Mouse (Mus musculus) intestine, postnatal 0 days (tissue): ENCODE results near the gene Map4k5. TPM values are rescaled to one million over a fixed set of nuclear protein-coding genes. Genes with fewer than 3 reads are reported as not detected.

Source experiments
- ATAC-seq: fragments of 200-750 bp; cut with Nextera tagmentation; 2 replicates; pipeline ENCODE4 v1.8.0; 2017; ENCODE audit warnings: mild to moderate bottlenecking, moderate TSS enrichment, moderate library complexity
- H3K27ac ChIP-seq: fragments of 300-500 bp; sonication (generic); 2 replicates; pipeline ENCODE4 v1.5.1; 2014; ENCODE audit warnings: mild to moderate bottlenecking, low read depth, low read length, moderate library complexity
- H3K27me3 ChIP-seq: fragments of 300-500 bp; sonication (generic); replicated peaks from 2 replicates; pipeline ENCODE4 v1.6.1; 2014; ENCODE audit warnings: low read length, mixed read lengths; ENCODE audit not compliant: control insufficient read depth, insufficient read depth
- H3K36me3 ChIP-seq: fragments of 300-500 bp; sonication (generic); 2 replicates; pipeline ENCODE4 v1.6.1; 2014; ENCODE audit warnings: mild to moderate bottlenecking, moderate library complexity; ENCODE audit not compliant: control insufficient read depth, insufficient read depth
- H3K4me1 ChIP-seq: fragments of 300-500 bp; sonication (generic); replicated peaks from 2 replicates; pipeline ENCODE4 v1.6.1; 2014; ENCODE audit warnings: antibody characterized with exemption, low read length, mixed read lengths; ENCODE audit not compliant: control insufficient read depth, insufficient read depth
- H3K4me2 ChIP-seq: fragments of 300-500 bp; sonication (generic); replicated peaks from 2 replicates; pipeline ENCODE4 v1.6.1; 2014; ENCODE audit warnings: low read depth, mild to moderate bottlenecking, moderate library complexity
- H3K4me3 ChIP-seq: fragments of 300-500 bp; sonication (generic); 2 replicates; pipeline ENCODE4 v1.5.1; 2014; ENCODE audit warnings: low read depth, low read length
- H3K9ac ChIP-seq: fragments of 300-500 bp; sonication (generic); 2 replicates; pipeline ENCODE4 v1.6.1; 2014; ENCODE audit warnings: mild to moderate bottlenecking, low read depth, low read length
- H3K9me3 ChIP-seq: fragments of 300-500 bp; sonication (generic); 2 replicates; pipeline ENCODE4 v1.6.1; 2016; ENCODE audit warnings: mixed run types; ENCODE audit not compliant: control insufficient read depth
- CTCF ChIP-seq: sonication (generic); IDR thresholded peaks from 2 replicates; pipeline ENCODE4 v1.5.1; 2016; ENCODE audit warnings: low read depth, mild to moderate bottlenecking, control low read depth, antibody characterized with exemption, moderate library complexity
- WGBS: fragments of 180-500 bp; shearing (Covaris S2); extraction: QIAGEN DNeasy Blood & Tissue Kit; methylation state at CpG from one replicate; pipeline ENCODE4 v1.1.7; 2014; 5-methylcytosine and 5-hydroxymethylcytosine counted together
- polyA plus RNA-seq: library from polyadenylated mRNA; unstranded; fragments of >200 nt; fragmentation: Nextera tagmentation; extraction: Ambion mirVana; gene quantifications from 2 replicates; pipeline ENCODE4 v1.2.1, GENCODE M21; 2015

Map4k5 gene
- polyA plus RNA-seq, 1 experiment from 2014 or later: 9.9 TPM

- Histone ChIP-seq H3K4me3 (no peak overlapping the region), H3K4me2 (no peak overlapping the region), H3K9ac (no peak overlapping the region), H3K9me3 (no peaks in the 10 kb centered on the region), H3K27ac (no peak overlapping the region), H3K36me3 (no peaks in the 10 kb centered on the region), H3K27me3 (no peaks in the 10 kb centered on the region), H3K4me1 (0 out of 2 replicates have a peak, but pooled peaks cover 3% of the 10 kb centered on the region)
- no peak for ATAC-seq
- 66% methylated on average over 9 of the region's 9 CpGs for WGBS
- no peak for TF ChIP-seq CTCF
These were observed 125.3 kb downstream of the Map4k5 start for GRCm38 (mm10) chr12:69767476-69768258.

DNA sequence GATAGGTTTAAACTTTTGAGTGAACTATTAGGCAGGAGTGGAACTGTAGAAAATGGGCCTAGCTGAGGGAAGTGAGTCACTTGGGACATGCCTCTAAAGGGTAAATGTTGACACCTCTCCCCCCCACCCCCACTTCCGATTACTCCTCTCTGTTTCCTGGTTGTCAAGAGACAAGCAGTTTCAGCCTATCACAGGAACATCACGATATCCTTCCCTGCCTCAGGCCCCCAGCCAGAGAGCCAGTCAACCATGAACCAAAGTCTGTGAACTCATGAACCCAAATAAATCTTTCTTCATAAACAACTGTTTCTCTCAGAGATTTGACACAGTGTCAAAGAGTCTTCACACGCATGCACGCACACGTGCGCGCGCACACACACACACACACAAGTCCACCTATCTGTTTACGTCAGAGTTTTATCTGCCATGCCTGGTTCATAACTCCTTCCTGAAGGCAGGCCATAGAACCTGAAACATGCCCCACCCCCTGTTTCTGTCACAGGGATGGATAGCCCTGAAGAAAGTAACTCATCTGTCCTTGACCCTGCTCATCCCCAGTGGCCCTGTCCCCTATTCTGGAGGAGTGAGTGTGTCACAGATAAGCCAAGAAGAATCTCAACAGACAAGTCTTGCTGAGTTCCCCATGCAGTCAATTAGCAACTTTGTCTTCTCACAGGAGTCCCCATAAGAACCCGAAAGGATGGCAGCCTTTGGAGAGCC, 126.7 kb downstream of the Map4k5 start:
- WGBS: 71% methylated on average over 10 of the region's 10 CpGs

GRCm38 (mm10) chr12:69765543-69765942, 127.5 kb downstream of the Map4k5 start:
- H3K4me2 ChIP-seq: no peak overlapping the region
- ATAC-seq: no peak
- no peaks in the 10 kb centered on the region for H3K36me3 ChIP-seq
- no peak for TF ChIP-seq CTCF
- no peak overlapping the region for H3K27ac ChIP-seq
- H3K4me3 ChIP-seq: no peak overlapping the region
- no peak overlapping the region for H3K9ac ChIP-seq
- H3K27me3 ChIP-seq: no peaks in the 10 kb centered on the region
- 0 out of 2 replicates have a peak, but pooled peaks cover 3% of the 10 kb centered on the region for H3K4me1 ChIP-seq
- H3K9me3 ChIP-seq: no peaks in the 10 kb centered on the region
- WGBS: 60% methylated on average over 9 of the region's 9 CpGs

More for the DNA sequence above, 126.7 kb downstream of the Map4k5 start:
- Histone ChIP-seq H3K9ac (no peak overlapping the region), H3K9me3 (no peaks in the 10 kb centered on the region), H3K27me3 (no peaks in the 10 kb centered on the region), H3K4me2 (no peak overlapping the region), H3K4me1 (0 out of 2 replicates have a peak, but pooled peaks cover 3% of the 10 kb centered on the region), H3K36me3 (no peaks in the 10 kb centered on the region), H3K27ac (no peak overlapping the region), H3K4me3 (no peak overlapping the region)
- ATAC-seq: peak; percentile 25; the same call in 1 of the 2 replicates
- TF ChIP-seq CTCF: no peak

DNA sequence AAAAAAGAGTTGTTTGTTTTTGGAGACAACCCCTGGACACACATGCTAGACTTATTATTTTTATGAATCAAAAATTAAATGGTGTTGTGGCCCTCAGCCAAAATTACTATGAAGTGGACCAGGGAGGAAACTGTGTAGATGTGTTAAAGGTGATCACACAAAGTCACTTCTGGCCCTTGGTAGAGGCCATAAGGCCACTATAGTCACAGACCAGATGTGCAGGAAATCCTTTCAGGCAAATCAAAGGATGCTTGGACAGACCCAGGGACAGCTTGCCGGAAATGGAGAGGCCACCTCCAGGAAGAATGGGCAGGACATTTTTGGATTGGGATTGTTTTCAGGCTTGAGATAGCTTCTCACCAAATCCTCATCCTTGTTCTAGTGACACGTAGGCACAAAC, 131.4 kb downstream of the Map4k5 start:
- no peak overlapping the region for H3K4me3 ChIP-seq
- H3K27me3 ChIP-seq: no peaks in the 10 kb centered on the region
- no peak for TF ChIP-seq CTCF
- no peak for ATAC-seq
- no peak overlapping the region for H3K9ac ChIP-seq
- H3K4me2 ChIP-seq: no peak overlapping the region
- no peak overlapping the region for H3K27ac ChIP-seq
- no peaks in the 10 kb centered on the region for H3K36me3 ChIP-seq
- no peaks in the 10 kb centered on the region for H3K9me3 ChIP-seq
- 62% methylated on average over 2 of the region's 2 CpGs for WGBS
- H3K4me1 ChIP-seq: peaks cover 7% of the 10 kb centered on the region; the same call in 1 of the 2 replicates

DNA sequence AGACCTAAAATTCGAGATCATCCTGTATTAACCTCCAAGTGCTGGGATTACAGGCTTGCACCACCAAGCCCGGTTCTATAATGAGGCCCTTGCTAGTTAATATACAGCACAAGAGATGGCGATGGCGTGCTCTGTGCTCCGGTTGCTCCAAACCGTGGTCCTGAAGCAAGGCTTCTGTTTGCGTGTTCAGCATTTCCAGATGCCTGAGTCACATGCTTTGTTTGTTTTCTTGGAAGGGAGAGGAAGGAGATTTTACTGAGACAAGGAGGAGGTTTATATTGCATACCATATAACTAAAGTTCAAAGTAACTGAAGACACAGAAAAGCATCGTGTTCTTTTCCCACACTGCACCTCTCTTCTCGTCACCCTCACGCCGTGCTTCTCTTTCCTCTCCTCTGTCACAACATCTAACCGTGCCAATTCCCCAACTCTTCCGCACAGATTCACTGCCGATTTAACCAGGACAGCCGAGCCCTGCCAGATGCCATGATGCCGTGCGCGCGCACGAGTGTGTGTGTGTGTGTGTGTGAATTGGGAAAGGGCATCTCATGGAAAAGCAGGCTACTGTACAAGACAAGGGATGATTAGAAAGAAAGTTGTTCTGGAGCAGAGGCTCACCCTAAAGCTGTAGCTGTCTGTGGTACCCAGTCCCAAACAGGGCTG, 132.1 kb downstream of the Map4k5 start:
- WGBS: 62% methylated on average over 20 of the region's 20 CpGs
- ATAC-seq: no peak

GRCm38 (mm10) chr12:69760014-69760413, 133.0 kb downstream of the Map4k5 start:
- Histone ChIP-seq H3K9ac (no peak overlapping the region), H3K27me3 (no peaks in the 10 kb centered on the region), H3K36me3 (no peaks in the 10 kb centered on the region), H3K4me2 (no peak overlapping the region), H3K4me3 (no peak overlapping the region), H3K27ac (no peak overlapping the region), H3K4me1 (peaks cover 3% of the 10 kb centered on the region; the same call in 1 of the 2 replicates), H3K9me3 (no peaks in the 10 kb centered on the region)
- WGBS: 46% methylated on average over 6 of the region's 6 CpGs
- no peak for ATAC-seq
- no peak for TF ChIP-seq CTCF

More for the DNA sequence above, 132.1 kb downstream of the Map4k5 start:
- no peaks in the 10 kb centered on the region for H3K27me3 ChIP-seq
- TF ChIP-seq CTCF: no peak
- no peaks in the 10 kb centered on the region for H3K9me3 ChIP-seq
- peaks cover 6% of the 10 kb centered on the region; the same call in 1 of the 2 replicates for H3K4me1 ChIP-seq
- no peak overlapping the region for H3K4me2 ChIP-seq
- no peak overlapping the region for H3K4me3 ChIP-seq
- H3K27ac ChIP-seq: no peak overlapping the region
- no peaks in the 10 kb centered on the region for H3K36me3 ChIP-seq
- H3K9ac ChIP-seq: no peak overlapping the region
